Mouse (Mus musculus): ENCODE results near the gene Unc93b1. TPM values are rescaled to one million over a fixed set of nuclear protein-coding genes. Genes with fewer than 3 reads are reported as not detected.
"Not testable (repeated sequence)": the region's sequence is repeated elsewhere in the genome, so short reads cannot be mapped to it uniquely, and the experiment has no call there.

Gene Unc93b1
- polyA plus RNA-seq, 1 experiment from 2014 or later: 18.3 TPM

GRCm38 (mm10) chr19:3966330-3967075 is 31.5 kb downstream of the Unc93b1 start:
- no peak overlapping the region for H3K4me3 ChIP-seq (replicated peaks)
- H3K4me1 ChIP-seq (replicated peaks): peaks cover 12% of the 10 kb centered on the region
- H3K27ac ChIP-seq: no peak overlapping the region
- 64% methylated on average over 11 of the region's 11 CpGs for WGBS (ENCODE audit: insufficient replicate concordance)
- H3K27me3 ChIP-seq: 0 out of 2 replicates have a peak, but pooled peaks cover 3% of the 10 kb centered on the region
- no peak overlapping the region for H3K4me2 ChIP-seq
- no peak for ATAC-seq (ENCODE audit: low read depth)
- H3K9ac ChIP-seq: no peak overlapping the region
- H3K9me3 ChIP-seq (replicated peaks): no peaks in the 10 kb centered on the region
- DNase-seq: no peak
- H3K36me3 ChIP-seq: no peaks in the 10 kb centered on the region

- Histone ChIP-seq H3K4me3 (replicated peaks) (no peak overlapping the region), H3K27ac (no peak overlapping the region), H3K36me3 (no peaks in the 10 kb centered on the region), H3K4me1 (replicated peaks) (peaks cover 19% of the 10 kb centered on the region), H3K9ac (no peak overlapping the region), H3K27me3 (0 out of 2 replicates have a peak, but pooled peaks cover 3% of the 10 kb centered on the region), H3K4me2 (no peak overlapping the region), H3K9me3 (replicated peaks) (no peaks in the 10 kb centered on the region)
- WGBS (ENCODE audit: insufficient replicate concordance): 33% methylated on average over 3 of the region's 3 CpGs
- DNase-seq (no peak), ATAC-seq (ENCODE audit: low read depth) (no peak)
Observed at GRCm38 (mm10) chr19:3967258-3967657, 32.3 kb downstream of the Unc93b1 start.

DNA sequence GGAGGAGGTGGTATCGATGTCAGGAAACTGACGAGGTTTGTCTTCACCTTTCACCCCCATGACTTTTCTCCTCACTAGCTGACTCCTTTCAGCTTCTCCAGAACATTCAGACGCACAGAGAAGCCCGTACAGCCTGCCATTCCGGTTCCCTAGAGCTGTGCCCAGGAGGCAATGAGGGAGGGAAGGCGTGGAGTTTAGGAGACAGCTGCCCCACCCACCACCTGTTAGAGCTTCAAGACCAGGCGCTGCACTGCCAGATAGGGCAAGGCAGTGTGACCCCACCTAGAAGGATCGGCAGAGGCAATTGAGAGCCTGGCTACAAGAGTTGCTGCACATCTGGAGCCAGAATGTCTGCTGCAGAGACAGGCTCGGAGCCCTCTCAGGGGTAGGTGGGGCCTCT is 37.2 kb downstream of the Unc93b1 start, which contains the start of gene Aldh3b2:
Gene Aldh3b2 (plus strand): TSS at position 100 of the 400 bp plus-strand sequence.
- DNase-seq (peak; percentile 63), ATAC-seq (ENCODE audit: low read depth) (peak; percentile 87)
- WGBS (ENCODE audit: insufficient replicate concordance): 37% methylated on average over 9 of the region's 9 CpGs
- peak within 1 kb of the TSS; percentile 2; the same call in 1 of the 2 replicates for H3K27ac ChIP-seq
- 0 out of 2 replicates have a peak within 1 kb of the TSS, but pooled peaks have one; percentile 10 for H3K4me2 ChIP-seq
- H3K9me3 ChIP-seq (replicated peaks): no peaks in the 10 kb centered on the region
- no peak within 1 kb of the TSS for H3K4me3 ChIP-seq (replicated peaks)
- peak within 1 kb of the TSS; percentile 36; the same call in 1 of the 2 replicates for H3K9ac ChIP-seq
- peaks cover 26% of the 10 kb centered on the region for H3K4me1 ChIP-seq (replicated peaks)
- no peaks in the 10 kb centered on the region for H3K36me3 ChIP-seq
- H3K27me3 ChIP-seq: 0 out of 2 replicates have a peak, but pooled peaks cover 8% of the 10 kb centered on the region

GRCm38 (mm10) chr19:3974608-3975007 is 39.6 kb downstream of the Unc93b1 start:
- H3K36me3 ChIP-seq; DNase-seq; H3K9ac ChIP-seq; ATAC-seq (ENCODE audit: low read depth); H3K27ac ChIP-seq; H3K9me3 ChIP-seq (replicated peaks); H3K27me3 ChIP-seq; H3K4me3 ChIP-seq (replicated peaks); H3K4me2 ChIP-seq: not testable (repeated sequence)
- 81% methylated on average over 6 of the region's 6 CpGs for WGBS (ENCODE audit: insufficient replicate concordance)
- peaks cover 22% of the 10 kb centered on the region for H3K4me1 ChIP-seq (replicated peaks)

DNA sequence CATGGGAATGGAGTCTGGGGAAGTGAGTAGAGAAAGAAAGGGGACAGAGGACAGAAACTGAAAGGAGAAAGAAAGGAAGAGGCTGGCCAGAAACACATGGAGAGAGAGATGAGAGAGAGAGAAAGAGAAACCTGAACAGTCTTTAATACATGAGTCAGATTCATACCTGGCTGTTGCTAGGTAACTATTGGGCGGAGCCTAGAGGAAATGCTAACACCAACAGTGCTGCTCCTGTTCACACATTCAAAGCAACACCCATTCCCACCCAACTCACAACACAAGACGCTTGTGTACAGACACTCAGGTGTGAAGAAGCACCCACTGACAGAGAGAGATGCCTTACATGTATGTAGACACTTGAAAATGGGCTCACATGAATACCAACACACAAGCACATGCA is 40.9 kb downstream of the Unc93b1 start:
- ATAC-seq (ENCODE audit: low read depth) (no peak), DNase-seq (no peak)
- H3K9ac ChIP-seq: no peak overlapping the region
- H3K27ac ChIP-seq: no peak overlapping the region
- H3K4me2 ChIP-seq: no peak overlapping the region
- H3K4me3 ChIP-seq (replicated peaks): no peak overlapping the region
- no peaks in the 10 kb centered on the region for H3K36me3 ChIP-seq
- 0 out of 2 replicates have a peak, but pooled peaks cover 4% of the 10 kb centered on the region for H3K27me3 ChIP-seq
- no peaks in the 10 kb centered on the region for H3K9me3 ChIP-seq (replicated peaks)
- peaks cover 22% of the 10 kb centered on the region for H3K4me1 ChIP-seq (replicated peaks)
- WGBS (ENCODE audit: insufficient replicate concordance): 47% methylated on average over 2 of the region's 2 CpGs

GRCm38 (mm10) chr19:3980309-3980708 is 45.3 kb downstream of the Unc93b1 start:
- Histone ChIP-seq H3K9ac (no peak overlapping the region), H3K9me3 (replicated peaks) (no peaks in the 10 kb centered on the region), H3K27ac (no peak overlapping the region), H3K4me1 (replicated peaks) (peaks cover 7% of the 10 kb centered on the region), H3K4me3 (replicated peaks) (no peak overlapping the region), H3K4me2 (no peak overlapping the region), H3K27me3 (no peaks in the 10 kb centered on the region), H3K36me3 (no peaks in the 10 kb centered on the region)
- ATAC-seq (ENCODE audit: low read depth) (peak; percentile 52), DNase-seq (peak; percentile 63)
- 16% methylated on average over 4 of the region's 4 CpGs for WGBS (ENCODE audit: insufficient replicate concordance)

DNA sequence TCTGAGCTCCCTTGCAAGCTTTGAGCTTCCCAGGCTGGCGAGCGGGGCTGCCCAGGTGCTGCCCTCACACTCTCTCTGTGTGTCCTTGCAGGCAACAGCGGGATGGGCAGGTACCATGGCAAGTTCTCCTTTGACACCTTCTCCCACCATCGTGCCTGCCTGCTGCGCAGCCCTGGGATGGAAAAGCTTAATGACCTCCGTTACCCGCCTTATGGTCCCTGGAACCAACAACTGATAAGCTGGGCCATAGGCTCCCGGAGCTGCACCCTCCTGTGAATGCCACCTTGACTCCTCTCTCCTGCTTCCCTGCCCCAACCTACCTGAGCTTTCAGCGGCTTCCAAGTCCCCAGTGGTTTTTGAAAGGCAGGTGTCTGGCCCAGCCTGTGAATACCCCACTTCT is 45.9 kb downstream of the Unc93b1 start:
- no peak overlapping the region for H3K27ac ChIP-seq
- H3K27me3 ChIP-seq: no peaks in the 10 kb centered on the region
- H3K9ac ChIP-seq: no peak overlapping the region
- H3K4me1 ChIP-seq (replicated peaks): peaks cover 13% of the 10 kb centered on the region
- H3K4me2 ChIP-seq: no peak overlapping the region
- 65% methylated on average over 9 of the region's 9 CpGs for WGBS (ENCODE audit: insufficient replicate concordance)
- no peak for DNase-seq
- no peak for ATAC-seq (ENCODE audit: low read depth)
- no peak overlapping the region for H3K4me3 ChIP-seq (replicated peaks)
- H3K9me3 ChIP-seq (replicated peaks): no peaks in the 10 kb centered on the region
- no peaks in the 10 kb centered on the region for H3K36me3 ChIP-seq

- Histone ChIP-seq H3K9me3 (replicated peaks) (no peaks in the 10 kb centered on the region), H3K27me3 (no peaks in the 10 kb centered on the region), H3K4me1 (replicated peaks) (peaks cover 28% of the 10 kb centered on the region), H3K9ac (no peak overlapping the region), H3K27ac (no peak overlapping the region), H3K4me3 (replicated peaks) (no peak overlapping the region), H3K4me2 (no peak overlapping the region), H3K36me3 (peaks cover 2% of the 10 kb centered on the region; the same call in 1 of the 2 replicates)
- 60% methylated on average over 9 of the region's 9 CpGs for WGBS (ENCODE audit: insufficient replicate concordance)
- ATAC-seq (ENCODE audit: low read depth): no peak
- no peak for DNase-seq
Observed at GRCm38 (mm10) chr19:3983527-3984200, 48.7 kb downstream of the Unc93b1 start.

DNA sequence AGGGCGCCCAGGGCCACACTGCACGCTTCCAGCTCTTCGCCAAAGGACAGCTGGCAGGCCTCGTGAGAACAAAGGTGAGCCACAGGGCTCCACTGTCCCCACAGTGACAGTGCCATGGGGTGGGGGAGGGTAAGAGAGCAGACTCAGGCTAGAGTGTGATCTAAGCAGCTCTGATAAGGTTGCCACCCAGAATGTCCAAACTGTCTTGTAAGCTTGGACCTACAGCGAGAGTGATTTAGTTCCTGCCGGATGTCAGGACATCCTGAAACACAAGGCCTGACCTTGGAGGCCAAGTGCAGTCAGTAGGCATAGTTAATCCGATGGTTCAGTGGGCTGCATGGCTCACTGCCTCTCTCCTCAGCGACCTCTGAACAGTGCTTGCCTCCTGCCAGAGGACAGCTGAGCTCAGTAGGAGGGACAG is 50.3 kb downstream of the Unc93b1 start:
- WGBS (ENCODE audit: insufficient replicate concordance): 21% methylated on average over 8 of the region's 8 CpGs
- H3K27me3 ChIP-seq: no peaks in the 10 kb centered on the region
- no peaks in the 10 kb centered on the region for H3K9me3 ChIP-seq (replicated peaks)
- H3K4me2 ChIP-seq: no peak overlapping the region
- ATAC-seq (ENCODE audit: low read depth) (peak; percentile 35), DNase-seq (no peak)
- no peak overlapping the region for H3K4me3 ChIP-seq (replicated peaks)
- peak overlapping the region; percentile 68 for H3K27ac ChIP-seq
- H3K9ac ChIP-seq: no peak overlapping the region
- H3K36me3 ChIP-seq: peaks cover 4% of the 10 kb centered on the region; the same call in 1 of the 2 replicates
- peaks cover 28% of the 10 kb centered on the region for H3K4me1 ChIP-seq (replicated peaks)

- no peaks in the 10 kb centered on the region for H3K27me3 ChIP-seq
- H3K4me2 ChIP-seq: peak within 1 kb of the TSS; percentile 43
- peak within 1 kb of the TSS; percentile 2; the same call in 1 of the 2 replicates for H3K4me3 ChIP-seq (replicated peaks)
- H3K9ac ChIP-seq: peak within 1 kb of the TSS; percentile 39
- 13% methylated on average over 8 of the region's 8 CpGs for WGBS (ENCODE audit: insufficient replicate concordance)
- peak; percentile 48 for DNase-seq
- H3K36me3 ChIP-seq: peaks cover 4% of the 10 kb centered on the region; the same call in 1 of the 2 replicates
- peak; percentile 72 for ATAC-seq (ENCODE audit: low read depth)
- peaks cover 28% of the 10 kb centered on the region for H3K4me1 ChIP-seq (replicated peaks)
- no peaks in the 10 kb centered on the region for H3K9me3 ChIP-seq (replicated peaks)
- H3K27ac ChIP-seq: peak within 1 kb of the TSS; percentile 68
Observed at GRCm38 (mm10) chr19:3986334-3986733, 51.3 kb downstream of the Unc93b1 start, which contains the start of gene Acy3. Acy3 (plus strand) TSS chr19:3986570.

GRCm38 (mm10) chr19:3988066-3988465 is 53.1 kb downstream of the Unc93b1 start:
- H3K9me3 ChIP-seq (replicated peaks): no peaks in the 10 kb centered on the region
- H3K27ac ChIP-seq: no peak overlapping the region
- H3K36me3 ChIP-seq: peaks cover 4% of the 10 kb centered on the region; the same call in 1 of the 2 replicates
- peaks cover 36% of the 10 kb centered on the region for H3K4me1 ChIP-seq (replicated peaks)
- H3K4me3 ChIP-seq (replicated peaks): no peak overlapping the region
- H3K27me3 ChIP-seq: 0 out of 2 replicates have a peak, but pooled peaks cover 4% of the 10 kb centered on the region
- DNase-seq (no peak), ATAC-seq (ENCODE audit: low read depth) (no peak)
- 83% methylated on average over 14 of the region's 14 CpGs for WGBS (ENCODE audit: insufficient replicate concordance)
- no peak overlapping the region for H3K9ac ChIP-seq
- no peak overlapping the region for H3K4me2 ChIP-seq

All from liver, embryonic 13.5 days (tissue).